Mouse (Mus musculus): ENCODE measurements around the gene Xpnpep3. TPM values are rescaled to one million over a fixed set of nuclear protein-coding genes. Genes with fewer than 3 reads are reported as not detected.
A peak's percentile ranks its signal among the peaks of the same experiment; 100 is the strongest.
"Not testable (repeated sequence)": the region's sequence is repeated elsewhere in the genome, so short reads cannot be mapped to it uniquely, and the experiment has no call there.

Gene Xpnpep3
- polyA plus RNA-seq, 1 experiment from 2014 or later = 10.9 TPM

DNA sequence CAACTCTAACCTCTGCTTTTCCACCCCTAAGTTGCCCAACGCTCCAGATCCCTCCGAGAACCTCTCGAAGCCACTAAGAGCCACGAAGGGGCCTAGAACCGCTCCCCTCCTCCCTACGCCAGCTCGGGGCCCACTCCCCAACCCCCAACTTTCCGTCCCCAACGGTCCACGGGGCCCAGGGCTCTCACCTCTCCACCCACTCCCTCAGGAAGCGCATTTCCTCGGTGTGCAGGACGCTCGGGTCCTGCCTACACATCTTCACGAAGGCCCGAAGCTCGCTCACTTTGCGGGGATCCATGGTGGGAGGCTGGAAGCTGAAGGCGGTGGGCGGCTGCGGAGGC, 671 bp upstream of the Xpnpep3 start:
- peak; percentile 35; the same call in 1 of the 2 replicates for ATAC-seq (ENCODE audit: insufficient number of reproducible peaks, insufficient read depth, low FRiP score, low read depth)
- Histone ChIP-seq H3K27ac (replicated peaks in 1 of 2; ENCODE audit: control insufficient read depth in 1 of 2, insufficient read depth in 1 of 2, low read depth in 2 of 2, low read length in 2 of 2) (peak overlapping the region; percentile 92 to 94), H3K36me3 (ENCODE audit: control insufficient read depth, insufficient read depth, low read length) (no peaks in the 10 kb centered on the region), H3K9me3 (ENCODE audit: control insufficient read depth, low read length) (no peaks in the 10 kb centered on the region), H3K27me3 (ENCODE audit: control insufficient read depth, insufficient read depth, low read length) (no peaks in the 10 kb centered on the region), H3K4me2 (ENCODE audit: low read length) (peak overlapping the region; percentile 69), H3K4me3 (ENCODE audit: control insufficient read depth in 1 of 2, insufficient read depth in 1 of 2, low read depth in 1 of 2, low read length in 2 of 2) (peak overlapping the region; percentile 88 to 97), H3K9ac (ENCODE audit: low read length) (peak overlapping the region; percentile 92), H3K4me1 (ENCODE audit: control insufficient read depth in 2 of 2, insufficient read depth in 2 of 2, low read length in 2 of 2) (peaks cover 0 to 13% of the 10 kb centered on the region in 2 experiments; a peak in 2 of 4 replicates)
- WGBS = under 1% methylated on average over 21 of the region's 21 CpGs

DNA sequence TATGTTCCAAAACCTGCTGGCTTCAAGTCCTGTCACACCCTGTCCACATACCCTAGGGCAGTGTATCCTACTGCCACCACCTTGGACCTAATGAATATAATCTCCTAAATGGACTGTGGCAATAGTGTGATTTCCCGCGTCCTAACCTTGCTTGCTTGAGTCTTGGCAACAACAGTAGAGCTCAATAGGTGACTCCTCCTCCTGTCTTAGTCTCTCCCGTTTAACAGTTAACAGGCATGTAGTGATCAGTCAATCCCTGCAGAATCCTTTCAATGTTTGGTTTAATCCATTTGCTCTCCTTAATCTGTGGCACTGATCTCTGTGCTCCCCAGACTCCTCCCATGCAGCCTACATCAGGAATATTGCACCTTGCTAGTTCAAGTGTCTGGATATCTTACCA, 5.1 kb downstream of the Xpnpep3 start:
- WGBS = 82% methylated on average over 3 of the region's 3 CpGs
- no peak overlapping the region for H3K27ac ChIP-seq (replicated peaks in 1 of 2; ENCODE audit: control insufficient read depth in 1 of 2, insufficient read depth in 1 of 2, low read depth in 2 of 2, low read length in 2 of 2)

DNA sequence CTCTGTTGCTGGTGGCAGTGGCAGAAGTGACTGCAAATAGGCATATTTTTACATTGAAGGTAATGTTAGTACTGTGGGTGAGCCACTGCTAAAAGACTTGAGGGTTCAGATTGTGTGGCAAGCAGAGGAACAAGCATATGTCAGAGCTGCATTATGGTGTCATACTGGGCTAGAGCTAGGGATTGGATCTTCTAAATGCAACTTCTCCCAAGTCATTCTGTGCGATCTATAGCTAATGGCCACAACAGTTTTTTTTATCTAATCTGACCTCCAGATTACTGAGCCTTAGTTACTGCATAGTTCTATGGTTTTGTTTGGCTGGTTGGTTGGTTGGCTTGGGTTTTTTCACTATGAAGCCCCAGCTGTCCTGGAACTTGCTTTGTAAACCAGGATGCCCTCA, 8.3 kb downstream of the Xpnpep3 start, which contains the start of gene Dnajb7:
TSS of gene Dnajb7 (minus strand) at position 101 of the 400 bp plus-strand sequence.
- no peak within 1 kb of the TSS for H3K9ac ChIP-seq (ENCODE audit: low read length)
- 93% methylated on average over 1 of the region's 1 CpGs for WGBS
- H3K27ac ChIP-seq (replicated peaks in 1 of 2; ENCODE audit: control insufficient read depth in 1 of 2, insufficient read depth in 1 of 2, low read depth in 2 of 2, low read length in 2 of 2) = no peak within 1 kb of the TSS
- H3K4me1 ChIP-seq (ENCODE audit: control insufficient read depth in 2 of 2, insufficient read depth in 2 of 2, low read length in 2 of 2) = no peaks in the 10 kb centered on the region
- no peaks in the 10 kb centered on the region for H3K27me3 ChIP-seq (ENCODE audit: control insufficient read depth, insufficient read depth, low read length)
- H3K36me3 ChIP-seq (ENCODE audit: control insufficient read depth, insufficient read depth, low read length) = no peaks in the 10 kb centered on the region
- H3K4me3 ChIP-seq (ENCODE audit: control insufficient read depth in 1 of 2, insufficient read depth in 1 of 2, low read depth in 1 of 2, low read length in 2 of 2) = no peak within 1 kb of the TSS
- H3K4me2 ChIP-seq (ENCODE audit: low read length) = no peak within 1 kb of the TSS
- H3K9me3 ChIP-seq (ENCODE audit: control insufficient read depth, low read length) = no peaks in the 10 kb centered on the region
- no peak for ATAC-seq (ENCODE audit: insufficient number of reproducible peaks, insufficient read depth, low FRiP score, low read depth)

More for the DNA sequence above, 5.1 kb downstream of the Xpnpep3 start:
- no peaks in the 10 kb centered on the region for H3K36me3 ChIP-seq (ENCODE audit: control insufficient read depth, insufficient read depth, low read length)
- H3K4me2 ChIP-seq (ENCODE audit: low read length) = no peak overlapping the region
- no peaks in the 10 kb centered on the region for H3K9me3 ChIP-seq (ENCODE audit: control insufficient read depth, low read length)
- H3K4me3 ChIP-seq (ENCODE audit: control insufficient read depth in 1 of 2, insufficient read depth in 1 of 2, low read depth in 1 of 2, low read length in 2 of 2) = no peak overlapping the region
- peaks cover 0 to 7% of the 10 kb centered on the region in 2 experiments; a peak in 2 of 4 replicates for H3K4me1 ChIP-seq (ENCODE audit: control insufficient read depth in 2 of 2, insufficient read depth in 2 of 2, low read length in 2 of 2)
- no peak for ATAC-seq (ENCODE audit: insufficient number of reproducible peaks, insufficient read depth, low FRiP score, low read depth)
- no peaks in the 10 kb centered on the region for H3K27me3 ChIP-seq (ENCODE audit: control insufficient read depth, insufficient read depth, low read length)
- no peak overlapping the region for H3K9ac ChIP-seq (ENCODE audit: low read length)

DNA sequence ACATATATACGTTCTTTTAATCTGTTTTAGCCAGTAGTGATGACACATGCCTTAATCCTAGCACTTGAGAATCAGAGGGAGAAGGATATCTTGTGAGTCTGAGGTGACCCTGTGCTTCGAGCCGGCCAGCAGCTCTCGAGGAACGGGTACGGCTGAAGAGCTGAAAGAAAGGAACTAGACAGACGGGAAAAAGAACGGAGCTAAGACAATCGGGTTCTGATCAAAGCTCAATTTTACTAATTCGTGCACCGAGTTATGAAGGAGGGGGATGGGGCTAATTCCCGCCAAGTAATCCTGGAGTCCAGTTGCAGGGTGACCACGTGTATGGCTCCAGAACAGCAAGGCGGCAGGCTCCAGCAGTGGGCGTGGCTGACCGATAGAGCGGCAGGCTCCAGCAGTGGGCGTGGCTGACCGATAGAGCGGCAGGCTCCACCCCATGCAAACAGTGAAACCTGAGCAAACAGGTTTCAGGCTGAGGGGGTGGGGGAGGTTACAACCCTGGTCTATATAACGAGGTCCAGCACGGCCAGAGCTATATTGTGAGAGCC, 16.9 kb downstream of the Xpnpep3 start:
- peak overlapping the region; percentile 61; the same call in 1 of the 2 replicates for H3K9ac ChIP-seq (ENCODE audit: low read length)
- H3K4me1 ChIP-seq (ENCODE audit: control insufficient read depth in 2 of 2, insufficient read depth in 2 of 2, low read length in 2 of 2); H3K36me3 ChIP-seq (ENCODE audit: control insufficient read depth, insufficient read depth, low read length); H3K27me3 ChIP-seq (ENCODE audit: control insufficient read depth, insufficient read depth, low read length); H3K27ac ChIP-seq (replicated peaks in 1 of 2; ENCODE audit: control insufficient read depth in 1 of 2, insufficient read depth in 1 of 2, low read depth in 2 of 2, low read length in 2 of 2); H3K9me3 ChIP-seq (ENCODE audit: control insufficient read depth, low read length): not testable (repeated sequence)
- peak overlapping the region; percentile 66 for H3K4me2 ChIP-seq (ENCODE audit: low read length)
- peak; percentile 61; the same call in 1 of the 2 replicates for ATAC-seq (ENCODE audit: insufficient number of reproducible peaks, insufficient read depth, low FRiP score, low read depth)
- WGBS = 4% methylated on average over 22 of the region's 22 CpGs
- H3K4me3 ChIP-seq (ENCODE audit: control insufficient read depth in 1 of 2, insufficient read depth in 1 of 2, low read depth in 1 of 2, low read length in 2 of 2) = peak overlapping the region; percentile 17 to 30; a peak in 3 of 4 replicates

DNA sequence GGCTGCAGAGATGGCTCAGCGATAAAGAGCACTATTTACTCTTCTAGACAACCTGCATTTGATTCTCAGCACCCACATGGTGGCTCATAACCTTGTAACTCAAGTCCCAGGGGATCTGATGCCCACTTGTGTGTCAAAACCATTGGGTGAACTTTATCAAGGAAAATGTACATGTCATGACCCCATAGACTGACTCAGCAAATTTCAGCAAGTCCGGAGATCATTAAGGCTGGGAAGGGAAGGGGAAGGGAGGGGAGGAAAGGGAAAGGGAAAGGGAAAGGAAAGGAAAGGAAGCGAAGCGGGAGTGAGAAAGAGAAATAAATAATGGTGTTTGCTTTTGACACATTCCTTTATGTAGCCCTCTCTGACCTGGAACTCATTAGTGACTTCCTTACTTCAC, 18.1 kb downstream of the Xpnpep3 start:
- Histone ChIP-seq H3K9ac (ENCODE audit: low read length) (no peak overlapping the region), H3K27me3 (ENCODE audit: control insufficient read depth, insufficient read depth, low read length) (no peaks in the 10 kb centered on the region), H3K4me1 (ENCODE audit: control insufficient read depth in 2 of 2, insufficient read depth in 2 of 2, low read length in 2 of 2) (0 out of 4 replicates have a peak, but pooled peaks cover 0 to 4% of the 10 kb centered on the region in 2 experiments), H3K4me3 (ENCODE audit: control insufficient read depth in 1 of 2, insufficient read depth in 1 of 2, low read depth in 1 of 2, low read length in 2 of 2) (no peak overlapping the region), H3K27ac (replicated peaks in 1 of 2; ENCODE audit: control insufficient read depth in 1 of 2, insufficient read depth in 1 of 2, low read depth in 2 of 2, low read length in 2 of 2) (no peak overlapping the region), H3K4me2 (ENCODE audit: low read length) (no peak overlapping the region), H3K36me3 (ENCODE audit: control insufficient read depth, insufficient read depth, low read length) (0 out of 2 replicates have a peak, but pooled peaks cover 5% of the 10 kb centered on the region), H3K9me3 (ENCODE audit: control insufficient read depth, low read length) (no peaks in the 10 kb centered on the region)
- no peak for ATAC-seq (ENCODE audit: insufficient number of reproducible peaks, insufficient read depth, low FRiP score, low read depth)
- 94% methylated on average over 4 of the region's 4 CpGs for WGBS

DNA sequence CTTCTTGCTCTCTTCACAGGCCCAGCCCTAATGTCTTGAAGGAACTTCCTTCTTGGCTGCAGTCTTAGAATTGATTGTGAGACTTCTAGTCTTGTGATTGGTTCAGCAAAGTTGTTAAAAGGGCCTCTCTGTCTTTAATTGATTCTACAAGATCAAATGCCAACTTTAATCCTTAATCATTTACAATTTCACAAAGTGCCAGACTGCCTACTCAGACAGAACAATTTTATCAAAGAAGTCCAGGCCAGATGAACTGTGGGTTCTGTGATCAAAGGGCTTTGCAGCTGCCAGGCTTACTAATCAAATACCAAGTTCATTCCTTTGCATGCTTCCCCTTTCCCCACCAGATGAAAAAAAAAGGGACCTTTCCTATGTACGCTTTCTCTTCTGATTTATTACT, 21.5 kb downstream of the Xpnpep3 start:
- 75% methylated on average over 1 of the region's 1 CpGs for WGBS
- H3K36me3 ChIP-seq (ENCODE audit: control insufficient read depth, insufficient read depth, low read length) = 0 out of 2 replicates have a peak, but pooled peaks cover 3% of the 10 kb centered on the region
- no peak for ATAC-seq (ENCODE audit: insufficient number of reproducible peaks, insufficient read depth, low FRiP score, low read depth)

DNA sequence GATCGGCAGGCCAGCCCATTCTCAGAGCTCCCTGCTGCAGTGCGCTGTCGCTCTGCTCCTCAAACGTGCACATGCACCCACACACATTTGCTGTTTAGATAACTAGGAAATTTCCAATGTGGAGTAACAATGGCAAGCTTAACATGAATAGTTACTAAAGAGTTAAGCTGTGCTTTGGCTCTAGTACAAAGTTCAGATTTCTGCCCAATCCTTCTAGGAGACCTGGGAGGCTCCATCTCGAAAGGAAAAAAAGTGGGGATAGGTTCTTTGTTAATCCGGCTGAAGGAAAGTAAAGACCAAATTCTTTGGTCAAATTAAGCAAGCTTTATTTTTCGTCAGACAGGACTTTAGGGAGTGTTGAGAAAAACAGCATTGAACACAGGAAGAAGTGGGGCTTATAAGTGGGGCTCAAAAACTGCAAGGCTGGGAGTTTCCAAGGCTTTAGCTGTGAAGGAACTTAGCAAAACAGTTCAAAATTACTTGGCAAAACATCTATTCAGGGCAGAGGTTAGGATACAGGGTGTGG, 22.3 kb downstream of the Xpnpep3 start:
- Histone ChIP-seq H3K4me1 (ENCODE audit: control insufficient read depth in 2 of 2, insufficient read depth in 2 of 2, low read length in 2 of 2) (no peaks in the 10 kb centered on the region), H3K9ac (ENCODE audit: low read length) (no peak overlapping the region), H3K9me3 (ENCODE audit: control insufficient read depth, low read length) (no peaks in the 10 kb centered on the region), H3K27me3 (ENCODE audit: control insufficient read depth, insufficient read depth, low read length) (no peaks in the 10 kb centered on the region), H3K27ac (replicated peaks in 1 of 2; ENCODE audit: control insufficient read depth in 1 of 2, insufficient read depth in 1 of 2, low read depth in 2 of 2, low read length in 2 of 2) (no peak overlapping the region), H3K36me3 (ENCODE audit: control insufficient read depth, insufficient read depth, low read length) (peaks cover 5% of the 10 kb centered on the region), H3K4me2 (ENCODE audit: low read length) (no peak overlapping the region), H3K4me3 (ENCODE audit: control insufficient read depth in 1 of 2, insufficient read depth in 1 of 2, low read depth in 1 of 2, low read length in 2 of 2) (no peak overlapping the region)
- WGBS = 77% methylated on average over 7 of the region's 7 CpGs
- ATAC-seq (ENCODE audit: insufficient number of reproducible peaks, insufficient read depth, low FRiP score, low read depth) = no peak

More for the DNA sequence above, 21.5 kb downstream of the Xpnpep3 start:
- no peak overlapping the region for H3K4me3 ChIP-seq (ENCODE audit: control insufficient read depth in 1 of 2, insufficient read depth in 1 of 2, low read depth in 1 of 2, low read length in 2 of 2)
- no peak overlapping the region for H3K4me2 ChIP-seq (ENCODE audit: low read length)
- H3K9me3 ChIP-seq (ENCODE audit: control insufficient read depth, low read length) = no peaks in the 10 kb centered on the region
- no peak overlapping the region for H3K27ac ChIP-seq (replicated peaks in 1 of 2; ENCODE audit: control insufficient read depth in 1 of 2, insufficient read depth in 1 of 2, low read depth in 2 of 2, low read length in 2 of 2)
- no peak overlapping the region for H3K9ac ChIP-seq (ENCODE audit: low read length)
- H3K27me3 ChIP-seq (ENCODE audit: control insufficient read depth, insufficient read depth, low read length) = no peaks in the 10 kb centered on the region
- H3K4me1 ChIP-seq (ENCODE audit: control insufficient read depth in 2 of 2, insufficient read depth in 2 of 2, low read length in 2 of 2) = 0 out of 4 replicates have a peak, but pooled peaks cover 0 to 3% of the 10 kb centered on the region in 2 experiments
